Mouse (Mus musculus) neutrophil, adult 59 days (primary cell): Measurements from ENCODE around the gene Vrk1. TPM values are rescaled to one million over a fixed set of nuclear protein-coding genes. Genes with fewer than 3 reads are reported as not detected.

Experiments
- total RNA-seq, 2 experiments: library from RNA; stranded (reverse); gene quantifications; 1 replicate in 1 of 2; 2 replicates in 1 of 2; pipeline ENCODE4 v1.2.4; 2023

Gene Vrk1
- 10 to 100 TPM; 77.5 to 85.2 TPM for total RNA-seq

GRCm38 (mm10) chr12:106010065-106010915 is at the start of gene Vrk1:
TSS of gene Vrk1 (plus strand) at chr12:106010228.

Other genes starting within 250 kb of the Vrk1 start
- 100 to 1,000 TPM; 127 to 154 TPM for gene Papola, start 225.5 kb upstream of the Vrk1 start, total RNA-seq